Mouse (Mus musculus) olfactory bulb, adult 2 months (tissue): ENCODE data around the gene Unc5b. TPM values are rescaled to one million over a fixed set of nuclear protein-coding genes. Genes with fewer than 3 reads are reported as not detected.

Experiments
- H3K27ac ChIP-seq: fragments of 200-500 bp; 2 replicates; pipeline ENCODE4 v1.5.1; 2012; ENCODE audit warnings: low read depth, low read length; ENCODE audit not compliant: insufficient read depth
- H3K4me1 ChIP-seq: fragments of 200-500 bp; 2 replicates; pipeline ENCODE4 v1.6.1; 2012; ENCODE audit warnings: low read length; ENCODE audit not compliant: control insufficient read depth, insufficient read depth
- H3K4me3 ChIP-seq: fragments of 200-500 bp; 2 replicates; pipeline ENCODE4 v1.5.1; 2012; ENCODE audit warnings: mild to moderate bottlenecking, low read depth, low read length, moderate library complexity; ENCODE audit not compliant: insufficient read depth
- CTCF ChIP-seq: fragments of 200-500 bp; IDR thresholded peaks from 2 replicates; pipeline ENCODE4 v1.5.1; 2012; ENCODE audit warnings: low read depth, mild to moderate bottlenecking, low read length, moderate library complexity; ENCODE audit not compliant: insufficient read depth
- POLR2A ChIP-seq: fragments of 200-500 bp; IDR thresholded peaks from 2 replicates; pipeline ENCODE4 v1.6.1; 2012; ENCODE audit warnings: mild to moderate bottlenecking, low read depth, low read length, moderate library complexity; ENCODE audit not compliant: insufficient read depth
- WGBS: fragments of 180-500 bp; shearing (Covaris S2); methylation state at CpG from one replicate; pipeline ENCODE4 v1.1.7; 2018; 5-methylcytosine and 5-hydroxymethylcytosine counted together
- polyA plus RNA-seq: library from polyadenylated mRNA; stranded (reverse); fragments of >200 nt; gene quantifications from 2 replicates; pipeline ENCODE4 v1.2.4, GENCODE M21; 2012; ENCODE audit warnings: low replicate concordance; ENCODE audit not compliant: missing spikeins, insufficient read depth, insufficient read length

Unc5b gene
- polyA plus RNA-seq, 1 experiment: not detected

GRCm38 (mm10) chr10:60726896-60727295 lies 104.5 kb downstream of the Unc5b start:
- Histone ChIP-seq H3K4me3 (no peak overlapping the region), H3K27ac (no peak overlapping the region), H3K4me1 (no peaks in the 10 kb centered on the region)
- no peak for TF ChIP-seq POLR2A
- TF ChIP-seq CTCF: no peak
- 97% methylated on average over 3 of the region's 3 CpGs for WGBS

DNA sequence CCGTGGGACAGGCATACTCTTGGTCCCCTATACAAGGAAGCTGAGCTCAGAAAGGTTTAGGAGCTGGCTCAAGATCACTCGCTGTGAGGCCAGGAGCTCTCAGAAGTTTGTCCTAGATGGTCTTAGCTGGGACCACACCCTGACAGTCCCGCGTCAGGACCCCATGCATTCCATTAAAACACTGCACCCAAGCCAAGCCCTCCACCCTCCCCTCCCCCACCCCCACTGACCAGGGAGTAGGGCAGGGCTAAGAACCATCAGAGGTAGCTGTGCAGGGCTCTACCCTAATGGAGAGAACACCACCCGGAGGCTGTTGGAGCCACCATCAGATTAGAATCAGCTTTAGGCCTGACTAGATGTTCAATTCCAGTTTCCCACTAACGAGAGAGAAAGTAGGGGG lies 106.9 kb downstream of the Unc5b start:
- Histone ChIP-seq H3K4me3 (no peak overlapping the region), H3K27ac (no peak overlapping the region), H3K4me1 (no peaks in the 10 kb centered on the region)
- WGBS: 88% methylated on average over 6 of the region's 6 CpGs
- TF ChIP-seq POLR2A (no peak), CTCF (no peak)

DNA sequence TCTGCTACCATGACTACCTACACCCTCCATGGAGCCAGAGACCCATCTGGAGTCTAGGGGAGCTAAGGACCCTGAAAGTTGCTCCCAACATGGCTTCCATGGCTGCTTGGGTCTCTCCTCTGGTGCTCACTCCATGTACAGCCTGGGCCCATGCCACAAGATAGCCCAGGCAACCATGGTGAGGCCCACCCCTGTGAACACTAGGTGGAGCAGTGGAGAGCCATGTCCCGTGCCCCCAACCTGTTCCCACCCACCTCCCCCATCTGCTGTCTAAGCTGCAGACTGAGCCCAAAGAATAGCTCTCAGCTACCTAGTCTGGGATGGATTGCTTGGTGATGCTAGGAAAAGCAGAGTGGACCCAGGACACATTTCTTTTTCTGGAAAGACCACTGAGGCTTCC lies 108.0 kb downstream of the Unc5b start:
- 88% methylated on average over 1 of the region's 1 CpGs for WGBS
- no peak overlapping the region for H3K27ac ChIP-seq
- TF ChIP-seq POLR2A (no peak), CTCF (no peak)
- no peak overlapping the region for H3K4me3 ChIP-seq
- no peaks in the 10 kb centered on the region for H3K4me1 ChIP-seq

DNA sequence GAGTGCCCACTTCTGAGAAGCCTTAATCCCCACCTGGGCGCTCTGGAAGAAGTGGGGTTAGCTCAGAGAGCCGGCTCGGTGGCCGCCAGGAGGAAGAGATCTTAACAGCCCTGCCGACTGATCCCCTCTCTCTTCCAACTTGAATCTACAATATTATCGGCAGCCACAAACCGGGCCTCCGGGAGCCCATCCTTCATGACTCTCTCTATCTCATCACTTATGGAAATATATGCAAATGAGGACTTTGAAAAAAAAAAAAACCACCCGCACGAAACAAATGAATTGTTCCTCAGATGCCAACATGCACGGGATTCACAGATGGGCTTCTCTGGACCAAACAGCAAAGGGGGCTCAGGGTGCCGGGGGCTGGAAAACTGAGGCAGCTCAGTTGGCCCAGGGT lies 109.7 kb downstream of the Unc5b start:
- no peaks in the 10 kb centered on the region for H3K4me1 ChIP-seq
- 39% methylated on average over 12 of the region's 12 CpGs for WGBS
- no peak overlapping the region for H3K4me3 ChIP-seq
- TF ChIP-seq CTCF (no peak), POLR2A (no peak)
- H3K27ac ChIP-seq: no peak overlapping the region

DNA sequence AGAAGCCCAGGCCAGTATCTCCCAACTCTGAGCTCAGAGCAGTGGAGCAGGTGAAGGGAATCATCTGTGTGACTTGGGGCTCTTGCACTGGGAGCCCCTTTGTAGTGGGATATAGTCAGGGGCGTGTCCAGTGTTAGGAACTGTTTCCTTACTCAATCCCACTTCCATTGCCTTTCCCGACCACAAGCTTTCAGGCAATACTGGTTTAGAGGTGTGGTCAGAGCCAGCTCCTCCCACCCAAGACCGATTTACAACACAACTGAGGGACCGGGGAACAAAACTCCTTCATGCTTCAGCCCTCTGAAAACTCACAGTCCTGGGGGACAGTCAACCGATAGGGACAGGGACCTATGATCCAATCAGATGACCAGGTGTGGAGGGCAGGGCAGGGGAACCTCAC lies 110.9 kb downstream of the Unc5b start:
- 85% methylated on average over 5 of the region's 5 CpGs for WGBS
- no peaks in the 10 kb centered on the region for H3K4me1 ChIP-seq
- no peak for TF ChIP-seq CTCF
- TF ChIP-seq POLR2A: no peak

GRCm38 (mm10) chr10:60718491-60718890 lies 112.9 kb downstream of the Unc5b start:
- TF ChIP-seq CTCF (no peak), POLR2A (no peak)

More for the DNA sequence above, 110.9 kb downstream of the Unc5b start:
- Histone ChIP-seq H3K27ac (no peak overlapping the region), H3K4me3 (no peak overlapping the region)

GRCm38 (mm10) chr10:60716449-60716848 lies 114.9 kb downstream of the Unc5b start:
- no peak overlapping the region for H3K27ac ChIP-seq
- H3K4me1 ChIP-seq: no peaks in the 10 kb centered on the region
- no peak for TF ChIP-seq POLR2A
- H3K4me3 ChIP-seq: no peak overlapping the region
- 91% methylated on average over 3 of the region's 3 CpGs for WGBS

More at GRCm38 (mm10) chr10:60718491-60718890, 112.9 kb downstream of the Unc5b start:
- Histone ChIP-seq H3K27ac (no peak overlapping the region), H3K4me1 (no peaks in the 10 kb centered on the region), H3K4me3 (no peak overlapping the region)
- 94% methylated on average over 2 of the region's 2 CpGs for WGBS

Other genes with a start within 250 kb of the Unc5b start
- not detected in 2 replicates for gene Cdh23, start 135.1 kb downstream of the Unc5b start, polyA plus RNA-seq
- gene Slc29a3, start 78.8 kb downstream of the Unc5b start, polyA plus RNA-seq: not detected in 2 replicates